Mouse (Mus musculus): ENCODE results near the gene Disp1.

The Disp1 gene

GRCm38 (mm10) chr1:183039881-183040708 is 181.2 kb downstream of the Disp1 start:
- no peak for DNase-seq (ENCODE audit: low spot score)

GRCm38 (mm10) chr1:183039404-183039803 is 181.9 kb downstream of the Disp1 start:
- DNase-seq (ENCODE audit: low spot score) = no peak

Data from urinary bladder, postnatal 25 days (tissue).